Mouse (Mus musculus) stomach, embryonic 14.5 days (tissue): ENCODE measurements around the gene Slc9b2. TPM values are rescaled to one million over a fixed set of nuclear protein-coding genes. Genes with fewer than 3 reads are reported as not detected.

ENCODE experiments used
- ATAC-seq: fragments of 200-750 bp; cut with Nextera tagmentation; 2 replicates; pipeline ENCODE4 v1.8.0; 2017; ENCODE audit warnings: low read depth, moderate TSS enrichment; ENCODE audit not compliant: insufficient number of reproducible peaks, insufficient read depth, low FRiP score
- H3K27ac ChIP-seq: fragments of 300-500 bp; sonication (generic); 2 replicates; pipeline ENCODE4 v1.5.1; 2014; ENCODE audit warnings: mild to moderate bottlenecking, low read length, moderate library complexity, mixed read lengths
- H3K27me3 ChIP-seq: fragments of 300-500 bp; sonication (generic); 2 replicates; pipeline ENCODE4 v1.6.1; 2014; ENCODE audit warnings: low read length, control low read depth, mixed read lengths; ENCODE audit not compliant: control insufficient read depth, insufficient read depth
- H3K36me3 ChIP-seq: fragments of 300-500 bp; sonication (generic); 2 replicates; pipeline ENCODE4 v1.6.1; 2014; ENCODE audit warnings: mild to moderate bottlenecking, control low read depth, low read length, moderate library complexity, mixed read lengths; ENCODE audit not compliant: control insufficient read depth, insufficient read depth
- H3K4me1 ChIP-seq: fragments of 300-500 bp; sonication (generic); 2 replicates; pipeline ENCODE4 v1.6.1; 2014; ENCODE audit warnings: low read length, control low read depth, mixed read lengths; ENCODE audit not compliant: control insufficient read depth, insufficient read depth
- H3K4me2 ChIP-seq: fragments of 300-500 bp; sonication (generic); replicated peaks from 2 replicates; pipeline ENCODE4 v1.6.1; 2014; ENCODE audit warnings: low read depth, low read length, control low read depth
- H3K4me3 ChIP-seq: fragments of 300-500 bp; sonication (generic); 2 replicates; pipeline ENCODE4 v1.5.1; 2014; ENCODE audit warnings: low read depth, low read length, control low read depth
- H3K9ac ChIP-seq: fragments of 300-500 bp; sonication (generic); replicated peaks from 2 replicates; pipeline ENCODE4 v1.6.1; 2014; ENCODE audit warnings: low read depth, mild to moderate bottlenecking, control low read depth, low read length, moderate library complexity, mixed read lengths
- H3K9me3 ChIP-seq: fragments of 300-500 bp; sonication (generic); 2 replicates; pipeline ENCODE4 v1.6.1; 2016; ENCODE audit warnings: low read depth, low read length, control low read depth; ENCODE audit not compliant: control insufficient read depth
- WGBS: fragments of 180-500 bp; shearing (Covaris S2); extraction: QIAGEN DNeasy Blood & Tissue Kit; methylation state at CpG from one replicate; pipeline ENCODE4 v1.1.7; 2014; 5-methylcytosine and 5-hydroxymethylcytosine counted together
- polyA plus RNA-seq: library from polyadenylated mRNA; unstranded; fragments of >200 nt; fragmentation: Nextera tagmentation; extraction: Ambion mirVana; gene quantifications from 2 replicates; pipeline ENCODE4 v1.2.1, GENCODE M21; 2014

Slc9b2 gene
- polyA plus RNA-seq, 1 experiment from 2014 or later: 2.5 TPM

- Histone ChIP-seq H3K36me3 (no peaks in the 10 kb centered on the region), H3K4me3 (no peak overlapping the region), H3K4me2 (no peak overlapping the region), H3K27ac (no peak overlapping the region), H3K27me3 (no peaks in the 10 kb centered on the region), H3K9me3 (no peaks in the 10 kb centered on the region; the same call in 1 of the 2 replicates), H3K9ac (no peak overlapping the region), H3K4me1 (no peaks in the 10 kb centered on the region)
- ATAC-seq: no peak
- WGBS: 86% methylated on average over 9 of the region's 9 CpGs
Measured at GRCm38 (mm10) chr3:135315720-135316425, 8.4 kb downstream of the Slc9b2 start.

- no peak overlapping the region for H3K27ac ChIP-seq
- H3K9me3 ChIP-seq: no peaks in the 10 kb centered on the region; the same call in 1 of the 2 replicates
- H3K9ac ChIP-seq: no peak overlapping the region
- whole genome bisulfite sequencing: 83% methylated on average over 11 of the region's 11 CpGs
- H3K4me3 ChIP-seq: no peak overlapping the region
- no peaks in the 10 kb centered on the region for H3K36me3 ChIP-seq
- no peaks in the 10 kb centered on the region for H3K27me3 ChIP-seq
- H3K4me1 ChIP-seq: no peaks in the 10 kb centered on the region
- ATAC-seq: no peak
- H3K4me2 ChIP-seq: no peak overlapping the region
Measured at GRCm38 (mm10) chr3:135318331-135318730, 10.8 kb downstream of the Slc9b2 start.

- Histone ChIP-seq H3K4me3 (no peak overlapping the region), H3K4me1 (no peaks in the 10 kb centered on the region), H3K9me3 (no peaks in the 10 kb centered on the region), H3K27me3 (no peaks in the 10 kb centered on the region), H3K36me3 (no peaks in the 10 kb centered on the region), H3K4me2 (no peak overlapping the region), H3K27ac (no peak overlapping the region), H3K9ac (no peak overlapping the region)
- WGBS: 60% methylated on average over 6 of the region's 6 CpGs
- ATAC-seq: no peak
Measured at GRCm38 (mm10) chr3:135324354-135324753, 16.9 kb downstream of the Slc9b2 start.

GRCm38 (mm10) chr3:135327176-135327575, 19.7 kb downstream of the Slc9b2 start:
- no peak for ATAC-seq

GRCm38 (mm10) chr3:135327601-135328000, 20.1 kb downstream of the Slc9b2 start:
- Histone ChIP-seq H3K27ac (no peak overlapping the region), H3K36me3 (no peaks in the 10 kb centered on the region), H3K4me3 (no peak overlapping the region), H3K9ac (no peak overlapping the region), H3K4me2 (no peak overlapping the region), H3K9me3 (no peaks in the 10 kb centered on the region), H3K4me1 (no peaks in the 10 kb centered on the region), H3K27me3 (no peaks in the 10 kb centered on the region)
- no peak for ATAC-seq
- 58% methylated on average over 2 of the region's 2 CpGs for WGBS

More at GRCm38 (mm10) chr3:135327176-135327575, 19.7 kb downstream of the Slc9b2 start:
- Histone ChIP-seq H3K36me3 (no peaks in the 10 kb centered on the region), H3K9me3 (no peaks in the 10 kb centered on the region), H3K27ac (no peak overlapping the region), H3K4me1 (no peaks in the 10 kb centered on the region), H3K4me2 (no peak overlapping the region), H3K9ac (no peak overlapping the region), H3K4me3 (no peak overlapping the region), H3K27me3 (no peaks in the 10 kb centered on the region)
- WGBS: 65% methylated on average over 6 of the region's 6 CpGs

GRCm38 (mm10) chr3:135328560-135328959, 21.1 kb downstream of the Slc9b2 start:
- no peak overlapping the region for H3K4me2 ChIP-seq
- H3K4me3 ChIP-seq: no peak overlapping the region
- no peaks in the 10 kb centered on the region for H3K36me3 ChIP-seq
- ATAC-seq: no peak
- H3K27ac ChIP-seq: no peak overlapping the region
- H3K9ac ChIP-seq: no peak overlapping the region
- WGBS: 46% methylated on average over 3 of the region's 3 CpGs
- H3K9me3 ChIP-seq: no peaks in the 10 kb centered on the region
- H3K4me1 ChIP-seq: no peaks in the 10 kb centered on the region
- no peaks in the 10 kb centered on the region for H3K27me3 ChIP-seq

GRCm38 (mm10) chr3:135332691-135333090, 25.2 kb downstream of the Slc9b2 start:
- no peak overlapping the region for H3K4me2 ChIP-seq
- no peak overlapping the region for H3K27ac ChIP-seq
- no peaks in the 10 kb centered on the region for H3K36me3 ChIP-seq
- no peaks in the 10 kb centered on the region for H3K27me3 ChIP-seq
- no peaks in the 10 kb centered on the region for H3K4me1 ChIP-seq
- H3K9ac ChIP-seq: no peak overlapping the region
- H3K9me3 ChIP-seq: no peaks in the 10 kb centered on the region
- ATAC-seq: no peak
- H3K4me3 ChIP-seq: no peak overlapping the region

GRCm38 (mm10) chr3:135333763-135334162, 26.3 kb downstream of the Slc9b2 start:
- H3K36me3 ChIP-seq: no peaks in the 10 kb centered on the region
- H3K9ac ChIP-seq: no peak overlapping the region
- no peak overlapping the region for H3K4me3 ChIP-seq
- H3K4me1 ChIP-seq: no peaks in the 10 kb centered on the region
- H3K9me3 ChIP-seq: no peaks in the 10 kb centered on the region
- WGBS: 45% methylated on average over 4 of the region's 4 CpGs
- no peak overlapping the region for H3K4me2 ChIP-seq
- no peak for ATAC-seq
- no peak overlapping the region for H3K27ac ChIP-seq
- H3K27me3 ChIP-seq: no peaks in the 10 kb centered on the region

GRCm38 (mm10) chr3:135347739-135348264, 40.3 kb downstream of the Slc9b2 start, which contains the start of gene Slc9b1:
TSS of gene Slc9b1 (plus strand) at chr3:135348029.
- WGBS: 78% methylated on average over 14 of the region's 14 CpGs
- H3K4me1 ChIP-seq: no peaks in the 10 kb centered on the region
- no peaks in the 10 kb centered on the region for H3K36me3 ChIP-seq
- H3K9me3 ChIP-seq: no peaks in the 10 kb centered on the region
- no peak for ATAC-seq
- H3K4me3 ChIP-seq: no peak within 1 kb of the TSS
- no peaks in the 10 kb centered on the region for H3K27me3 ChIP-seq
- H3K27ac ChIP-seq: no peak within 1 kb of the TSS
- no peak within 1 kb of the TSS for H3K4me2 ChIP-seq
- H3K9ac ChIP-seq: no peak within 1 kb of the TSS
